Mouse (Mus musculus) erythroblast, embryonic 14.5 days (primary cell): Measurements from ENCODE around the gene Apba1.

Source experiments
- GATA1 ChIP-seq: IDR thresholded peaks from 2 replicates; pipeline ENCODE4 v1.6.1; 2012; ENCODE audit warnings: low read length, inconsistent platforms, mixed read lengths
- TAL1 ChIP-seq: IDR thresholded peaks from 3 replicates; pipeline ENCODE4 v1.6.1; 2012; ENCODE audit warnings: low read length, inconsistent platforms, mixed read lengths

- TF ChIP-seq GATA1 (no peak), TAL1 (no peak)
Measured at GRCm38 (mm10) chr19:23947871-23948270, 189.2 kb downstream of the Apba1 start.
